Mouse (Mus musculus) heart, postnatal 10 days (tissue): ENCODE data around the gene Krtap6-2. TPM values are rescaled to one million over a fixed set of nuclear protein-coding genes. Genes with fewer than 3 reads are reported as not detected.

Experiments used
- DNase-seq, 2 experiments: peaks; one replicate each; pipeline ENCODE4 v3.0.0; 2021
- intact Hi-C: fragments of 180-260 bp; cut with DNase I; formaldehyde crosslinking; loops from one replicate; pipeline ENCODE4 v1.15.1; 2025
- total RNA-seq, 2 experiments: library from RNA; stranded (reverse); gene quantifications; 2 replicates each; pipeline ENCODE4 v1.2.3; 2021

Krtap6-2 gene
- total RNA-seq = not detected

DNA sequence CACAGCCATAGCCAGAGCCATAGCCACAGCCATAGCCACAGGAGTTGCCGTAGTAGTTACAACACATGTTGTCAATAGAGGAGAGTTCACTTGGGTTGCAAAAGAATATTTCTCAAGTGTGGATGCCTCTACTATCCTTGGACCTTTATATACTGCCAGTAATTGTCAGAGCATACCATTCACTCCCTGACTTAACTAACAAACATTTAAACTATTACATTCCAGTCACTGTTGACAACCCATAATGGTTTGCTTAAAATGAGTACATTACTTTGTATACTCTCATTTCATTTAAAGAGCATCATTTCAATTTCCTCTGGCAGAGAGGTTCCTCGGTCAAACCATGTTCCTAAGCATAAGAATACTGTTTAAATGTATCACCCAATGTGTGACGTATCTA is at the start of gene Krtap6-2:
Gene Krtap6-2, minus strand, starts transcription at position 101 of the 400 bp plus-strand sequence.
- no peak for DNase-seq

DNA sequence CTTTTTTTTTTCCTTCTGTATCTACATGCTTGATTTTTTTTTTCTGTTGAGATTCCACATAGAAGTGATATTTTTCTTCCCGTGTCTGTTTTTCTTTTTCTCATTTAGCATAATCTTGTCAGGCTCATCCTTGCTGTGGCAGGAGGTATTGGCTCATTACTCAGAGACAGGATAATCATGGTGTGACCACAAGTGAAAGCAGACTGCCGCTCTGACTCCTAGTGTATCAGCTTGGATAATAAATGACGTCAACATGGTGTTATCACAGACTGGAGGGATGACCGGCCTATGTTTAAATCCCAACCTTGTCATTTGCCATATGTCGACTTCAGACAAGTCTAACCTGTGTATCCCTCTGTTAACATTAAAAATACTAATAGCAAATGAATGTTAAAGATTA is 41.3 kb upstream of the Krtap6-2 start:
- intact Hi-C loops = no loop called here
- DNase-seq = no peak

More for the DNA sequence above, at the start of gene Krtap6-2:
- intact Hi-C loops = no loop called here

DNA sequence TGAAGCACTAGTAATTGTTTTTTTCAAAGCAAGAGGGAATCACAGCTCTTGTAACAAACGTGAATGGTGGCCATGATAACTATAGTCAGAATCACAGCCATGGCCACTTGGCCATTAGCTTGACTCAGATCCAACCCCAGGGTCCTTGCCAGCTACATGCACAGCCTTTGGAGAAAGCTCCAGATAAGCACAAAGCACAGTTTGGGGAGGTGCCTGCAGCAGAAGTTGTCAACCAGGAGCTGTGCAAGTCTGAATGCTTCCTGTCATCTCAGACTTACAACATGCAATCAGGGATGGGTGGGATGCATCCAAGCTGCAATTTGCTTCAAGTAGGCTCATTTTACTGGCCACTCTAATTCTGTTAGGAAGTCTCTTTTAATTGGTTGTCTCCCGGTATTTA is 9.7 kb upstream of the Krtap6-2 start:
- intact Hi-C loops = no loop called here
- peak in 1 of 2 experiments; percentile 17 for DNase-seq

DNA sequence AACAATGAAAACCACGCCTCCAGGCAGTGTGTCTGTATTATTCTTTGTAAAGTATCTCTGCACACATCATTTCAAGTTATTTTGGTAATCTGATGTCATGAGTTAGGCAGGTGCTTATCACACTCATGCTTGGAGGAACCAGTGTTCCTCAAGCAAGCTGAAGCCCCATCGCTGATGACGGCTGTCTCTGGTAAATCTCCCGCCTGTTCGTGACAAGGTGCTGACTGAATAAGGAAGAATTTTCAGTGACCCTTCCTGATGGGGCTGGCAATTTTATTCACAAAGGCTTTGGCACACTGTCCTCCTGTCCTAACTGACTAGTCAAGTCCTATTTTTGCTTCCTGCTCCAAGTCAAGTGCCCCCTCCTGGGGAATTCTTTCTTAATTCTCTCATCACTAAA is 5.4 kb upstream of the Krtap6-2 start:
- DNase-seq = peak; percentile 25 to 30
- intact Hi-C loops = no loop called here

DNA sequence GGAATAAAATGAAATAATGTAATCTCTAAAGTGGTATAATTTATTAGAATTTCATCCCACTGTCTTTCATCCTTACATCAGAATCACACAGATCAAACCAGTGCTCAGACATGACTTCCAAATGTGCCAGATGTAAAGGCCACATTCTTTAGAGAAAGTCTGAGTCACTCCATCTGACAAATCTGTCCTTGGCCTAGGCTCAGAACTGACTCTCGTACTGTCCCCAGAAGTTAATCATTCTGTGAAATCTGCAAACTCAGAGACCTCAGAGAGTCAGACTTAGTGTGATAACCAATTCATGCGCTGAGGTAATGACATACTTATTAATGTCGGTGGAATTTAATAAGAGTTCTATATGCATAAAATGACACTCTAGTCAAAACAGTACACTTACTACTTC is 3.6 kb downstream of the Krtap6-2 start:
- no peak for DNase-seq
- intact Hi-C loops = no loop called here

DNA sequence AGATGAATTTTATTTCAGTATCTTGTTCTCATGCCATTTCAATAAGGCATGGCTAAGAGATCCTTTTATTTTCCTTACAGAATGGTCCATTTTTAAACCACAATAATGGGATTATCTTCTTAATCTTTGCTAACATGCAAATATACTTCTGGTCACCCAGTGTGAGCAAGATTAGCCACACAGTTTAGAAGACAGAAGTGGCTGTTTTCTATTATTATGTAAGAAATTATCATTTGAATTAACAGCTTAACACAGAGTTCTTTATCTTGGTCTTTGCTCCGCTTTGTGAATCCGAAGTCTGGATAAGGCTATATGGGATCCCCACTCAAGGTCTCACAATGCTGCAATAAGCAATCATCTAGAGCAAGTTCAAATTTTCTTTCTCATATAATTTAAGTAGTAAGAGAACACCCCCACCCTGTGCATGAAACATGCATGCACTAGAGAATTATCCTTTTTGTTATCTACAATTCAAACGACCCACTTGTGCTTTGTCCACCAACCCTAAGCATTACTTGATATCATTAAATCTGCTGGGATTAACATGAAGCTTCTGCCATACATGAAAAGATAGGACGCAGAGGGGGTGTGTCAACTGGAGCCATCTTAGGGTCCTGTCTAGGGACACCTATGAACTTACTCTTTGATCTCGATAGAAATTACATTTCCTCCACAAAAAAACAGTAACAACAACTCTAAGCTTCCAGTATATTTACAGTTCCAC is 9.4 kb downstream of the Krtap6-2 start:
- DNase-seq = no peak
- intact Hi-C loops = no loop called here

DNA sequence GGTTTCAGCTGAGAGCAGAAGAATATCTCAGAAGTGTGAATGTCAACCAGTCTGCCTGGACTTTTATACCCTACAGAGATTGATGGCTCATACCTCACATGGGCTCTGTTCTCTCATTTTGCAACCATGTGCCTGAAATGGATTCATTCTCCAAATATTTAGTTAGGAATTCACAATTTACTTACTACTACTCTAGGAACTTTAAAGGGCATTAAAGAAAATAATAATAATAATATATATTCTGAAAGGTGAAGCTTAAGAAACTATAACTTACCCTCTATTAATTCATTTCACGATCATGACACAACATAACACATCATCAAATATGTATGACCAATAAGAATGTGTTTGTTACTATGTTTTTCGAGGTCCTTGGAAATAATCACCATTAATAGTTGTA is 16.1 kb downstream of the Krtap6-2 start, which contains the start of gene Krtap21-1:
Gene Krtap21-1, minus strand, starts transcription at position 101 of the 400 bp plus-strand sequence.
- DNase-seq = no peak
- intact Hi-C loops = no loop called here

DNA sequence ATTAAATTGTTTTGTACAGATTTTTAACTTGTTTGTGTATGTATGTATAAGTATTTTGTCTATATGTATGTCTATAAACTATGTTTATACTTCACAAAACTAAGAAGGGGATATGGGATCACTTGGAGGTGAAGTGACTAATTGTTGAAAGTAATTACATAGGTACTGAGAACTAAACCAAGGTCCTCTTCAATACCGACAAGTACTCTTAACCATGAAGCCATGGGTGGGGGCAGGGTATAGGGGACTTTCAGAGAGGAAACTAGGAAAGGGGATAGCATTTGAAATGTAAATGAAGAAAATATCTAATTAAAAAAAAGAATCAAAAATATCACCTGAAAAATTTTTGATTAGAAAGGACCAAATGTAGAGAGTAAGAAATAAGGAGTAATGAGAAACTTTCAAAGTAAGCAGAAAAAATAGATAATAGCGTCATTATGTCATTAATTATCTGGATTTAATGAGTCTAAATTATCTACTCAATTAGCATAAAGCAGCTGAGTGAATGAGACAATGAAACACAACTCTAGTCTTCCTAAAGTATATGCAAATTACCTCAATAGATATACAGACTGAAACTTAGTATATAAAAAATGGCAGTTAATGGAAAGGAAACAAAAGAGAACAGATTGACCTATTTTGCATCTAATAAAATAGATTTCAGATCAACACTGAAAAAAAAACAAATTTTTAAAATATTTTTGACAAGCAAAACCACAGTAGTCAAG is 47.0 kb downstream of the Krtap6-2 start:
- intact Hi-C loops = no loop called here
- no peak for DNase-seq

Other genes with a start within 250 kb of the Krtap6-2 start
- gene 1110057P08Rik, start 245.4 kb downstream of the Krtap6-2 start, total RNA-seq = not detected
- not detected for gene Krtap20-2, start 214.2 kb downstream of the Krtap6-2 start, total RNA-seq
- gene Krtap21-1, start 16.2 kb downstream of the Krtap6-2 start, total RNA-seq = not detected
- gene Krtap8-1, start 67.8 kb upstream of the Krtap6-2 start, total RNA-seq = not detected
- gene Krtap7-1, start 88.2 kb upstream of the Krtap6-2 start, total RNA-seq = not detected
- gene Krtap11-1, start 151.1 kb upstream of the Krtap6-2 start, total RNA-seq = not detected